Mouse (Mus musculus): ENCODE data around the gene Snrpd3. TPM values are rescaled to one million over a fixed set of nuclear protein-coding genes. Genes with fewer than 3 reads are reported as not detected.
"Not testable (repeated sequence)": the region's sequence is repeated elsewhere in the genome, so short reads cannot be mapped to it uniquely, and the experiment has no call there.

The Snrpd3 gene
- polyA plus RNA-seq, 1 experiment from 2014 or later: 269 TPM

DNA sequence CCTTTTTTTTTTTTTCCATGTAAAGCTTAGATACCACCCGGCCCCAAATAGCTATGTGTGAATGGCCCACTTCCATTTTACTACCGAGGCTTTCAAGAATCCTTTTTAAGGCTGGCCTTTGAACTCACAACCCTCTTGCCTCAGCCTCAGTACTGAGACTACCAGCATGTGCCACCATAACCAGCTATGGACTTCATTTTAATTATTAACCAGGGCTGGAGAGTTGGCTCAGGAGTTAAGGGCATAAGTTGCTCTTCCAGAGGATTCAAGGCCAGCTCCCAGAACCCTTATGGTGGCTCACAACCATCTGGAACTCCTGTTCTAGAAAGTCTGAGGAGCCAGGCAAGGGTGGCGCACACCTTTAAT is 12.2 kb upstream of the Snrpd3 start:
- Histone ChIP-seq H3K9me3 (peaks cover 2% of the 10 kb centered on the region; the same call in 1 of the 2 replicates), H3K27ac (no peak overlapping the region), H3K4me1 (replicated peaks) (no peaks in the 10 kb centered on the region), H3K27me3 (ENCODE audit: insufficient read depth, poor library complexity, severe bottlenecking) (no peaks in the 10 kb centered on the region), H3K4me3 (no peak overlapping the region), H3K36me3 (peaks cover 35% of the 10 kb centered on the region)
- WGBS: 91% methylated on average over 3 of the region's 3 CpGs
- DNase-seq (ENCODE audit: low spot score): no peak

DNA sequence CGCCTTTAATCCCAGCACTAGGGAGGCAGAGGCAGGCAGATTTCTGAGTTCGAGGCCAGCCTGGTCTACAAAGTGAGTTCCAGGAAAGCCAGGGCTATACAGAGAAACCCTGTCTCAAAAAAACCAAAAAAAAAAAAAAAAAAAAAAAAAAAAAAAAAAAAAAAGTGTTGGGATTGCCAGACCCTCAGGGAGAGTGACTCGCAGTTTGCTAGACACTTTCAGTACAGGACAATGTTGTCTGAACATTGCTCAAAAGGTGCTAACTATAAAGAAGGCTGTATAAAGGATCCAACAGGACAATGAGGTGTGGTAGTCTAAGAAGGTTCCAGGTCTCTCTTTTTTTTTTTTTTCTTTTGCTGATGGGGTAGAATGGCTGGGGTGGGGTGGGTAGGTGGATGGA is 11.4 kb upstream of the Snrpd3 start:
- DNase-seq (ENCODE audit: low spot score); H3K27ac ChIP-seq; H3K27me3 ChIP-seq (ENCODE audit: insufficient read depth, poor library complexity, severe bottlenecking); H3K4me1 ChIP-seq (replicated peaks); H3K9me3 ChIP-seq; H3K4me3 ChIP-seq: not testable (repeated sequence)
- peaks cover 43% of the 10 kb centered on the region for H3K36me3 ChIP-seq
- WGBS: 95% methylated on average over 3 of the region's 3 CpGs

DNA sequence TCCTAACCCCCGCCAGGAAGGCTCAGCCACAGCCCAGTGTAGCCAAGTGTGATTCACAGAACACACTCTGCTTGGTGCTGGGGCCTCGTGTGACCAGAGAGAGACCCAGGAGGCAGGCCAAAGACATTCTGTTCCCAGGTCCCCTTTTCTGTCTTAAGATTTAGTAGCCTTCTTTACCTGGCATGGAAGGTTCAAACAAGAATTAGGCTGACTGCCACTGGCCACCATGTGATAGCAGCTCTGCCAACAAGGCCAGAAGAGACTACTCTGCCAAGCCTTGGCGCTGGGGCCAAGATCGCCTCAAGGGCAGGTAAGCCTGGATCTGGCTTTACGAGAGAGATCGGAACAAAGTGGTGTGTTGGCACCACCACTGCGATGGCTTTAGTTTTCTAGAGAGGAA is 6.9 kb upstream of the Snrpd3 start:
- H3K4me3 ChIP-seq: no peak overlapping the region
- peaks cover 58% of the 10 kb centered on the region for H3K36me3 ChIP-seq
- no peak for DNase-seq (ENCODE audit: low spot score)
- WGBS: 96% methylated on average over 7 of the region's 7 CpGs
- no peaks in the 10 kb centered on the region for H3K9me3 ChIP-seq
- H3K27ac ChIP-seq: no peak overlapping the region
- no peaks in the 10 kb centered on the region for H3K27me3 ChIP-seq (ENCODE audit: insufficient read depth, poor library complexity, severe bottlenecking)
- H3K4me1 ChIP-seq (replicated peaks): peaks cover 3% of the 10 kb centered on the region

DNA sequence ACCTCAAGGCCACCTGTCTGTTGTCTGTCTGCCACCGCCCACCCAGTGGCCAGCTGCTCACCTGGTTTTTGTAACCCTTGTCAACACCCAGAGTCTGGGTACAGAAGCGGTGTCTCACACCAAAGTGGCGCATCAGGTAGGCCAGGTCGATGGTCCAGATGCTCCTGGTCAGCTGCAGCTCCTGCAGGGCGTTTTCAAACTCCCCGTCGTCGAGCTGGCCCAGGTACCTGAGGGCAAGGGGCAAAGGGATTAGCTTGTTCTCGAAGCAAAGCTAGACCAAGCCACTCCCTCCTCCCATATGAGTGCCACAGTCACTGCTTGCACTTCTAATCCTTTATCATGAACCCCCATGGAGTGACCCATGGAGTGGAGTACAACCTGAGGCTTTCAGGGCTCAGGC is 6.3 kb upstream of the Snrpd3 start:
- WGBS: 93% methylated on average over 9 of the region's 9 CpGs
- Histone ChIP-seq H3K4me3 (no peak overlapping the region), H3K27ac (no peak overlapping the region), H3K27me3 (ENCODE audit: insufficient read depth, poor library complexity, severe bottlenecking) (no peaks in the 10 kb centered on the region), H3K9me3 (no peaks in the 10 kb centered on the region), H3K4me1 (replicated peaks) (peaks cover 9% of the 10 kb centered on the region), H3K36me3 (peaks cover 58% of the 10 kb centered on the region)
- no peak for DNase-seq (ENCODE audit: low spot score)

DNA sequence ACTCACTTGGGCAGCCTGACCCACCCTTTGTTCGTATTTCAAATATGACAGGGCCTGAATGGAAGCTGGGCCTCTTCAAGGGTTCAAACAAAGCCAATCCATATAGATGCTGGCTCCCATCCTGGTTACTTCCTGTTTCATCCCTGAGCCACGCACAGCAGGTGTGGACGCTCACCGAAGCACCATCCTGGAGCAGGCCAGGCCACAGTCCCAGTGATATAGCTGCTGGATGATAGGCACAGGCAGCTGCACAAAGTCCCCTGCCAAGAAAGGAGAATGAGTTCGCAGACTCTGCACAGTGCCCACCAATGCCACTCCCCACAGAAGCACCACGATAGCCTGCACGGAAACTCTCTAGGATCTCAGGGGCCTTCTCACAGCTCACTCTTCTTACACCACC is 5.5 kb upstream of the Snrpd3 start:
- Histone ChIP-seq H3K4me3 (no peak overlapping the region), H3K4me1 (replicated peaks) (peaks cover 15% of the 10 kb centered on the region), H3K36me3 (peaks cover 55% of the 10 kb centered on the region), H3K9me3 (no peaks in the 10 kb centered on the region), H3K27me3 (ENCODE audit: insufficient read depth, poor library complexity, severe bottlenecking) (no peaks in the 10 kb centered on the region), H3K27ac (no peak overlapping the region)
- WGBS: 96% methylated on average over 7 of the region's 7 CpGs
- no peak for DNase-seq (ENCODE audit: low spot score)

DNA sequence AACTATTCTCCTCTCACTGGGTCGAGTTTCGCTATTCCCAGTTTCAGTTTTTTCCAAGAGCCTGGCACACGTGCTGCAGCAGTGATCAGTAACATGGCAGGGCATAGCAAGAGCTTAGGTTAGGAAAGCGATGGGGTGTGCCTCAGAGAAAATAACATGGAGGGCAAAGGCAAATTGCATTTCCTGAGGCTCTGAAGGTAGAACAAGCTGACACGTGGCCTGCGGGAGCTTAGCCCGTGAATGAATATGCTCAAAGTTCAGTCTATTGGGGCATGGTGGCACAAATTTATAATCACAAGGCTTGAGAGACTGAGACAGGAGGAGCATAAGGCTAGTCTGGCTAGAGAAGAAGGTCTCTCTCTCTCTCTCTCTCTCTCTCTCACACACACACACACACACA is 4.6 kb upstream of the Snrpd3 start:
- H3K9me3 ChIP-seq: no peaks in the 10 kb centered on the region

DNA sequence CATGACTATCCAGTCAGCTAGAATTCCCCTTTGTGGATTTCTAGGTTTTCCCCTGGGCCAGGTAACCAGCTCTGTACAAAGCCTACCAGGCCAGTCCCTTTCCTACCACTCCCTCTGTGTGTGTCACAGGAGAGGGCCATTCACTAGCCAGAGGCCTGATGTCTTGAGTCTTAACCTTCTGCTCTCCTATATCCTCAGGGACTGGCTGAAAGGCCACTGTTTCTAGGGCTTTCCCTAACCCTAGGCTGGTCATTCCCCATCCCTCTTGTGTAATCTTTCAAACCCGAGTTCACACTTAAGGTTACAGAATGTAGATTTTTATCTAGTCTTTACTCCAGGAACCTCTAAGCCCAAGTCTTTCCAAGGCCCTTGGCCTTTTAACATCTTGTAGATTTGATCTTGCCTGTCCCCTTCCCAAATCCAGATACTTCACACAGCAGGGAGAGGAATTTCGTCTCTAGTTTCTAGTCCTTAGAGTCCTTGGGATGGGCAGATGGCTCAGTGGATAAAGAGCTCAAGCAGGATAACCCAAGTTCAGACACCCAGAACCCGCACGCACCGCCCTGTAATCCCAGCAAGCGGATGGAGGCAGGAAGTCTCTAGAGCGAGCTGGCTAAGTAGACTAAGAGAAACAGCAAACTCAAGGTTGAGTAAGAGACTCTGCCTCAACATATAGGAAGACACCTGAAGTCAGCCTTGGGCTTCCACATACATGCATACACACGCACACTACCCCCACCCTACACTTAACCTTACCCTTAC is 3.9 kb upstream of the Snrpd3 start:
- WGBS: 93% methylated on average over 8 of the region's 8 CpGs
- no peaks in the 10 kb centered on the region for H3K9me3 ChIP-seq
- no peak for DNase-seq (ENCODE audit: low spot score)
- H3K4me1 ChIP-seq (replicated peaks): peaks cover 16% of the 10 kb centered on the region
- no peaks in the 10 kb centered on the region for H3K27me3 ChIP-seq (ENCODE audit: insufficient read depth, poor library complexity, severe bottlenecking)
- H3K36me3 ChIP-seq: peaks cover 39% of the 10 kb centered on the region
- no peak overlapping the region for H3K27ac ChIP-seq
- H3K4me3 ChIP-seq: no peak overlapping the region

More for the DNA sequence above, 4.6 kb upstream of the Snrpd3 start:
- DNase-seq (ENCODE audit: low spot score): no peak
- Histone ChIP-seq H3K36me3 (peaks cover 46% of the 10 kb centered on the region), H3K4me1 (replicated peaks) (peaks cover 15% of the 10 kb centered on the region), H3K27ac (no peak overlapping the region), H3K27me3 (ENCODE audit: insufficient read depth, poor library complexity, severe bottlenecking) (no peaks in the 10 kb centered on the region), H3K4me3 (no peak overlapping the region)
- WGBS: 87% methylated on average over 7 of the region's 7 CpGs

DNA sequence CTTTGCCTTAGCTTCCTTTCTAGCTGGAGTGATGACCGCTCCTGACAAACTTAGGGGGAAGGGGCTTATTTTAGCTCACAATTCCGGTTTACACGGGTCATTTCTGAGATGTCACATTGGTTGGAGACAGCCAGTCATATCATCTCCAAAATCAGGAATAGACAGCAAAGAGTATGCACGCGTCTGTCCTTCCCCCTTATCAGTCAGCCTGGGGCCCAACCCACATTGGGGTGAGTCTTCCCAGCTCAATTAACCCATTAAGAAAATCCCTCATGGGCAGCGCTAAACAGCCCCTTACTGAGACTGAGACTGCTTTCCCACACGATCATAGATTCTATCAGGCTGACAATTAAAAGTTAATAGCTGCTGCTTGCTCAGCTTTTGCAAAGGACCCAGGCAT is 3.0 kb upstream of the Snrpd3 start:
- no peaks in the 10 kb centered on the region for H3K27me3 ChIP-seq (ENCODE audit: insufficient read depth, poor library complexity, severe bottlenecking)
- whole genome bisulfite sequencing: 85% methylated on average over 7 of the region's 7 CpGs

DNA sequence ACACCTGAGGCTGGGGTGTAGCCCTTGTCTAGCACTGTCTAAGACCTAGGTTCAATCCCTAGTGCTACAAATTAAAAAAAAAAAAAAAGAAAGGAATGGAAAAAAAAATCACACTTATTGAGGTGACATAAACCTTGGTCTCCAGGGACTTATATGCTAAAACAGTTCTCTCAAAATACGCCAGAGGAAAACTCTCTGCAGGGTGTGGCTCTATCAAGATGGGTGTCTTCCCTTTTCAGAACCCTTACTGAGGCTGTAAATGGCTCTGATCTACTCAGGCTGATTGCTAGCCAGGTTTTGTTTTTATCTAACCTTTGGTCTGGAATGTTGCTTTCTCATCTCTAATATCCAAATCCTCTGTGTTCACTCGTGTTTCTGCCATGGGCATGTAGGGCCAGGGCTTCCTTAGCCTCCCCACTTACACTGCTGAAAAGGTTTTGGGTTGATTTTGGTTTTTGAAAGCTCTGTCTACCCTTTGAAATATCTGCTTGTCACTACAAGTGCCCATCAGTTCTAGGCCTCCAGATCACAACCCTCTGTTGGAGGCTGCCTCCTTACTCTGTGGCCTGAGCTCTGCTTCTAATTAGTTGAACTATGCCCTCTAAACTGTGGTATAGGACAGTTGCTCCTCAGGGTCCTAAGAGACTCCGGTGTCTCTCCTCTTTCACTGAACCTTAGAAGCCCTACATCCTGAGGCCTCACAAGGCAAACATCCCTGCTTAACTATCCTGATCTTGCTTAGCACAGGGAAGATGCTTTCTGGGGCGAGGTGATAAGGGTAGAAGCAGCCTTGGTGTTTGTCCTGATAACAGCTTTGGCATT is 1.9 kb upstream of the Snrpd3 start:
- no peak overlapping the region for H3K27ac ChIP-seq
- H3K4me3 ChIP-seq: peak overlapping the region; percentile 86
- peaks cover 28% of the 10 kb centered on the region for H3K4me1 ChIP-seq (replicated peaks)

More for the DNA sequence above, 3.0 kb upstream of the Snrpd3 start:
- Histone ChIP-seq H3K4me1 (replicated peaks) (peaks cover 25% of the 10 kb centered on the region), H3K27ac (no peak overlapping the region), H3K9me3 (no peaks in the 10 kb centered on the region), H3K4me3 (no peak overlapping the region), H3K36me3 (peaks cover 35% of the 10 kb centered on the region)
- no peak for DNase-seq (ENCODE audit: low spot score)

DNA sequence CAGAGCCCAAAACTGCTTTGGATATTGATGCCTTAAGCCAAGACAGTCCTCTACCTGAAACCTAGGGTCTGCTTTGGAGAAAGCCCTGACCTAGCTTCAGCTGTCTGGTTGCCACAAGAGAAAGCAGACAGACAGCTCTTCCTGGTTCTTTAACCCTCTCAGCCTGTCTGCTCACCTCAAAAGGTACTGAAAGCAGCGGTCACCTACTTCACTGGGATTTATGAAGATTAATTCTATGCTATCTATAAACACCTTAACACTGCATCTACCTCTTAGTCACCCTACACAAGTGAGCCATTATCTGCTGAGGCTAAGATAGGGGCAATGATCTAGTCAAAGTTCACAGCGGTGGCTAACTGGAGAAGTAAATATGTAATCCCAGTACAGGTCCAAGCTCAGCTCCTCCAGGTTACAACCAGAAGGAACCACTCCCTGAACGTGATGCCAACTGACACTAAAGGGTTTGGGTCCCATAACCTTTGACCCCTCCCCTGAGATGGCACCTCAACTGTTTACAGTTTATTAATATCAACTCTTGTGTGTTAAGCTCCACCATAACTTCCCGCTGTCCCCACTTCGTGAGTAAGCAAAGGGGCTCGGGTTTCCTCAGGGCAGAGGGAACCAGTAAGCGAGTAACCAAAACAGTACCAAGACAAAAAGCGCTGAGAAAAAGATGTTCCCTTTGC is 1.2 kb upstream of the Snrpd3 start:
- H3K27me3 ChIP-seq (ENCODE audit: insufficient read depth, poor library complexity, severe bottlenecking): no peaks in the 10 kb centered on the region
- no peak for DNase-seq (ENCODE audit: low spot score)
- WGBS: 29% methylated on average over 8 of the region's 8 CpGs
- peaks cover 35% of the 10 kb centered on the region for H3K36me3 ChIP-seq
- H3K9me3 ChIP-seq: no peaks in the 10 kb centered on the region
- H3K4me3 ChIP-seq: peak overlapping the region; percentile 86
- H3K27ac ChIP-seq: peak overlapping the region; percentile 96
- H3K4me1 ChIP-seq (replicated peaks): peaks cover 31% of the 10 kb centered on the region

More for the DNA sequence above, 1.9 kb upstream of the Snrpd3 start:
- peak; percentile 18 for DNase-seq (ENCODE audit: low spot score)
- Histone ChIP-seq H3K9me3 (no peaks in the 10 kb centered on the region), H3K27me3 (ENCODE audit: insufficient read depth, poor library complexity, severe bottlenecking) (no peaks in the 10 kb centered on the region), H3K36me3 (peaks cover 35% of the 10 kb centered on the region)
- 75% methylated on average over 4 of the region's 4 CpGs for WGBS

DNA sequence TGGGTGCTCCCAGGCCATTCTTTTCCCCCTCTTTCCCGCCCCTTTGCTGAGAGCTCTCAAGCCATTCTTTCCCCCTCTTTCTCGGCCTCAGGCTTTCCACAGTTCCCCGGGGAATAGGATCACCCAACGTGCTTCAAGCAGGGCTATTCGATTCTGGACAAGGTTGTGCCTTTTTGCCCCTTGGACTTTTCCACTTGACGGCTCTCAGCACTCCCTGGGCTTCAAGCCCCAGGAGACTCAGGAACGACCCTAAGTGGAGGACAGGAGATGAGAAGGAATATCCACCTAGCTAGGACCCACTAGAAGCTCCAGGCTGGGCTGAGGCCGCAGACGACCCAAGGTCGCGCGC is 653 bp upstream of the Snrpd3 start:
- WGBS: under 1% methylated on average over 12 of the region's 12 CpGs
- peaks cover 31% of the 10 kb centered on the region for H3K4me1 ChIP-seq (replicated peaks)
- H3K9me3 ChIP-seq: no peaks in the 10 kb centered on the region
- peak overlapping the region; percentile 86 for H3K4me3 ChIP-seq
- H3K27me3 ChIP-seq (ENCODE audit: insufficient read depth, poor library complexity, severe bottlenecking): no peaks in the 10 kb centered on the region
- peaks cover 35% of the 10 kb centered on the region for H3K36me3 ChIP-seq
- DNase-seq (ENCODE audit: low spot score): no peak
- H3K27ac ChIP-seq: peak overlapping the region; percentile 96

DNA sequence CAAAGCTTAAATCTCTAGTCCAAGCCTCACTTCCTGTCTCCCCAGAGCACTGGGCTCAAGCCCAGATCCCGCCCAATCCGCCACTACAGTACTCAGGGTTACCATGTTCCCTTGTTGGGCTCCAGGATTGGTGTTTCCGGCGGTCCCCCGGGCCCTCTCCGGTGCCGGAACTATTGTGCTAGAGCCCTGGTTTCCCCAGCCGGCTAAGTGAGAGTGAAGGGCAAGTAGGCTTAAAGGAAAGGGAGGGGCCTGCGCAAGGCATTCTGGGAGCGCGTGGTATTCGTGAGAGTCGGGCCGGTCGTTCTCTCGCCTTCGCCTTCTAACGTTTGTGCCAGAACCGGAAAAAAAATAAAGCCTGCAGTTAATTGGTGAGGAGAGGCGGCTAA is 400 bp downstream of the Snrpd3 start, which contains the start of gene Gucd1:
Gene Gucd1 (minus strand): TSS at position 215 of the 386 bp plus-strand sequence.
- peak within 1 kb of the TSS; percentile 96 for H3K27ac ChIP-seq
- WGBS: under 1% methylated on average over 20 of the region's 20 CpGs
- peak; percentile 98 for DNase-seq (ENCODE audit: low spot score)
- H3K4me1 ChIP-seq (replicated peaks): peaks cover 31% of the 10 kb centered on the region
- H3K4me3 ChIP-seq: peak within 1 kb of the TSS; percentile 86
- no peaks in the 10 kb centered on the region for H3K9me3 ChIP-seq
- H3K27me3 ChIP-seq (ENCODE audit: insufficient read depth, poor library complexity, severe bottlenecking): no peaks in the 10 kb centered on the region
- peaks cover 37% of the 10 kb centered on the region for H3K36me3 ChIP-seq

DNA sequence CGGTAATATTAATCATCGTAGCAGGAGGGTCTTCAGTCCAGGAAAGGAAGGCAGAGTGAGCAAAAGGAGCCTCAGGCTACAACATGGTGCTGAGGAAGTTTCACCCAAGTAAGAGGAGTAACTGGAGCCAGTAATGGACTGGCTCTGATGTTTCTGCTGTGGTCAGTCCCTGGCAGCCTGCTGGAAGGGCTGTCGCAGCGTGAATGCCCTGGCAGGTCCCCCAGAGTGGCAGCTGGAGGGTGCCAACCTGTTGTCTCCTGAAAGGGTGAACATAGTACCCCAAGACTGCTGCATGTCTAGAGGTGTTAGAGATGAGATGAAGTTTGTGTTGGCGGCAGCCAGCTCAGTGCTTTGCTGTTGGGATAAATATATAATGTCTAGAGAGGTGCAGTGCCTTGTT is 3.2 kb downstream of the Snrpd3 start:
- DNase-seq (ENCODE audit: low spot score): no peak
- Histone ChIP-seq H3K4me1 (replicated peaks) (peaks cover 26% of the 10 kb centered on the region), H3K27me3 (ENCODE audit: insufficient read depth, poor library complexity, severe bottlenecking) (no peaks in the 10 kb centered on the region), H3K27ac (no peak overlapping the region), H3K36me3 (peaks cover 65% of the 10 kb centered on the region), H3K4me3 (no peak overlapping the region), H3K9me3 (no peaks in the 10 kb centered on the region)
- 95% methylated on average over 5 of the region's 5 CpGs for WGBS
